Mouse (Mus musculus) cerebellum, postnatal 10 days (tissue): ENCODE results near the gene Sstr4.

Experiments
- DNase-seq, 2 experiments: peaks; one replicate each; pipeline ENCODE4 v3.0.0; 2021; ENCODE audit warnings: mixed read lengths in 2 of 2

Sstr4 gene

DNA sequence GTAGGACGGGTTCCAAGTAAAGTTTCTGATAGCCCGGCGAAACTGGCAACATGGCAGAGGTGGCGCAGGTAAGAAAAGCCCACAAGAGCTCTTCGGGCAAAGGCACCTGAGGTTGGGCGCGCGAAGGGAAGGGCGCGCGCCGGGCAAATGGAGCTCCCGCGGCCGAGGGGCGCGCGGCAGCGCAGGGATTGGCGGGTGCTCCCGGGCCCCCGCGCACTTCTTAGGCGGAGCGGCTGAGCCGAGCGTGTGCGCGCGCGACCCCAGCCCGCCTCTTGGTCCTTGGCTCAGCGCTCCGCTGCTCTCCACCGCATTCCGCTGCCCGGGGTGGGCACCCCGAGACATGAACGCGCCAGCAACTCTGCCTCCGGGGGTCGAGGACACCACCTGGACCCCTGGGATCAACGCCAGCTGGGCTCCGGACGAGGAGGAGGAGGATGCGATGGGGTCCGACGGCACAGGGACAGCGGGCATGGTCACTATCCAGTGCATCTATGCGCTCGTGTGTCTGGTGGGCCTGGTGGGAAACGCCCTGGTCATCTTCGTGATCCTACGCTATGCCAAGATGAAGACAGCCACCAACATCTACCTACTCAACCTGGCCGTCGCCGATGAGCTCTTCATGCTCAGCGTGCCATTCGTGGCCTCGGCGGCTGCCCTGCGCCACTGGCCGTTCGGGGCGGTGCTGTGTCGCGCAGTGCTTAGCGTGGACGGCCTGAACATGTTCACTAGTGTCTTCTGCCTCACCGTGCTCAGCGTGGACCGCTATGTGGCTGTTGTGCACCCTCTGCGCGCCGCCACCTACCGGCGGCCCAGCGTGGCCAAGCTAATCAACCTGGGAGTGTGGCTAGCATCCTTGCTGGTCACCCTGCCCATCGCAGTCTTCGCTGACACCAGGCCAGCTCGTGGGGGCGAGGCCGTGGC, at the start of gene Sstr4:
TSS of gene Sstr4 (plus strand) at position 214 of the 921 bp plus-strand sequence.
- peak; percentile 54 to 60 for DNase-seq

DNA sequence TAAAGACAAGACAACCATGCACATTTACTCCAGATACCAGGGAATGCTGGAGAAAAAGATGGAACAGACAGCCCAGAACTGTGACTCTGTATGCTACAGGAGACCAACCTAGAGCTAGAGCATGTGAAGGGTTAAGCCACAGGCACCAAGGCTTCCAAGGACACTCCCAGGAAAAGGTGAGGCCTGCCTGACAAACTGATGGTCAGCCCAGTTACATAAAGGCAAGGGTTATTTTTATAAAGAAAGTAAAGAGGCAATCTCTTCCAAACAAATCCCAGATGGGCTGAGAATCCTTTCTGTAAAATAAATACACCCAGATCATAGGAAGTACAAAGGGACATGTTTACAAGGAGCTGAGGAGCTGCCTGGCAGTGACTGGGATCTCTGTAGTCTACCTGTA, 49.8 kb upstream of the Sstr4 start:
- DNase-seq = no peak

DNA sequence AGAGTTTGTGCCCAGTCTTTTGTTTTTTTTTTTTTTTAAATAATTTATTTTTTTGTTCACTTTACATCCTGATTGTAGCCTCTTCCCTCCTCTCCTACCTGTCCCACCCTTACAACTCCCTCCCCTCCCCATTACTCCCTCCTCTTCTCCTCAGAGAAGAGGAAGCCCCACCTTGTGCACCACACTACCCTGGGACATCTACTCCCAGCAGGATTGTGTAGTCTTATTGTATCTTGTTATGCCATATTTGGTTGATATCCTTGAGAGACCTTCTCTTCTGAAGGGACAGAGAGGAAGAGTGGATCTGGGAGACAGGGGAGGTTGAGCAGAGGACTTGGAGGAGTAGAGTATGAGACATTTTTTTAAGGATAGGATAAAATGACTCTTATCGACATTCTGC, 48.2 kb upstream of the Sstr4 start:
- no peak for DNase-seq

- DNase-seq = no peak
Measured at GRCm38 (mm10) chr2:148349509-148350307, 45.4 kb upstream of the Sstr4 start.

- DNase-seq = no peak
Measured at GRCm38 (mm10) chr2:148350460-148350859, 44.7 kb upstream of the Sstr4 start.

DNA sequence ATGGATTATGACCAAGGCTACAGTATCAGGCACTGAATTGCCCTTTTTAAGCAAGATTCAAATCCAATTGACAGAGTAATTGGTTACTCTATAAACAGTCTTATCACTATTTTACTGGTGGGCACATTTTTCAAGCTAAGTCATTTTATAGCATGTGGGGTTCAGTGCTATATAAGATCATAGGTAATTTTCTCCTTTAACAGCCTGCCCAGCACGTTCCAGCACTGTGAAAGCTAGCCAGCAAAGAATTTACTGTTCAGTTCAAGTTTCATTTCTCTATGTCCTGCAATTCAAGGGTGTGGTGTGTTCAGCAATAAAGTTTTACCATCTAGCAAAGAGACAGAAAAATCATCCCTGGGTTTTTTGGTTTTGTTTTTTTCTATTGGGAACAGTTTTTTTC, 42.5 kb upstream of the Sstr4 start:
- no peak for DNase-seq

DNA sequence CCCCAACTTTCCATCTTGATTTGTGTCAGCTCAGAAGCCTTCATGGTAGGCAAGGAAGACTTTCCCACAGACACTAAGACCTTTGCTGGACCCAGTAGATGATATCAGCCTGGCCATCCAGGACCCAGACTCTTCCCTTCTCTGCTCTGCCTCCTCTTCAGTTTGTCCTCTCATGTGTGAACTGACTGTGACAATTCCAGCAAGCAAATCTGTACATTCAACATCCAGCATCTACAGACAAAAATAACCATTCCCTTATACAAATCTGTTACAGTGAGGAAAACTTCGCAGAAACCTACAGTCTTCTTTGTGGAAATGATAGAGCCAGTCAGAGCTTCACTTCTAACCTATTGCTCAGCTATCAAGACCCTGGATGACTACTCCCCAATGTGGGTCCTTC, 38.0 kb upstream of the Sstr4 start:
- DNase-seq = no peak

DNA sequence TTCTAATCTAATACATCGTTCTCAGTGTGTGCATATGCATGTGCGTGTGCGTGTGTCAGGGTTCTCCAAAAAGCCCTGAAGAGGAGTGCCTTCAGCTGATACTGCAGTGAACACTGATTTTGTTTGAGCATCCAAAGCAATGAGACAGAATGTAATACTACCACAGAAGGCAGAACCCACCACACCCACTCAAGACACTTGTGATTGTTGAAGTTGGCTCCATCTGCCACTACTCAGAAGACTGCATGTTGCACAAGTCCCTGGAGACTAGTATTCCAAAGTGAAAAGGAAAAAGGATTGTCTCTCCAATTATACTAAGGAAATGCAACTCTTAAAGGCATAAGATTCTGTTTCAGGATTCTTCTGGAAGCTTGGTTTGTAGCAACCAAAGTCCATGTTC, 30.6 kb upstream of the Sstr4 start:
- DNase-seq = no peak

GRCm38 (mm10) chr2:148365227-148365626, 29.9 kb upstream of the Sstr4 start:
- DNase-seq = no peak

GRCm38 (mm10) chr2:148371743-148372630, 23.2 kb upstream of the Sstr4 start:
- DNase-seq = no peak

- no peak for DNase-seq
Measured at GRCm38 (mm10) chr2:148373602-148374071, 21.5 kb upstream of the Sstr4 start.

DNA sequence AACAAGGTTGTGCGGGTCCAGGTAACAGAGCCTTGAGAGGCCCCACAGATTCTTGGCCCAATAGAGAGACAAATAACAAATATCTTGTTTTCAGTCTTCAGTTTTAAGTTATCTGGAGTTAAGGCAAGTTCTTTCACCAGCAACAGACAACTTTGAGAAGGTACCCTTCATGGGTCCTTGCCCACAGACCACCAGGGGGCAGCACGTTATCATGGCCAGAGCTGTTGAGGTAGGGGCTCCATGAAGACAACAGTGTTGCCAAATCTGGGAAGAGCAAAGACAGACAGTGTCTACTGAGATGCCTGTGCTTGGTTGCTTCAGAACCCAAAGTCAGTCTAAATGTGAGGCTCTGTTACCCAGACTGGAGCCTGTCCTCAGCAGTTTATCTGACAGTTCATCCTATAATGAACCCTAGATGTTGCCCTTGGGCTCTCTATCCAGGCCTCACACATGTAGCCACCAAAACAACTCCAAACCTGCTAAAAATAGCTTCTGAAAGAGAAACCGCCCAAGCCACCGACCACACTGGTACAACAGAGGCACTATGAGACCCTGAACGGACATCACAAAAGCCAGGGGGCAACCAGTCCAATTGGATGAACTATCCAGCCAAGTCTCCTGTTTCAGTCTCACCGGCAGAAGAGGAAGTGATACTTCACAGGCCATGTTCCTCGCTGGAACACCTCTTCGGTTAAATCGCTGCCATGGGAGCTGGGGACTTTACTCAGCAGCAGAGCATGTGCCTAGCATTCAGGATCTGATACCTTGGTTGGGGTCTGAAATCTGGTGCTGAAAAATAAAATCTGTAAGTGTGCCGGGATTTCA, 19.6 kb upstream of the Sstr4 start:
- peak; percentile 78 to 80 for DNase-seq

GRCm38 (mm10) chr2:148378817-148379342, 16.3 kb upstream of the Sstr4 start:
- DNase-seq = no peak

DNA sequence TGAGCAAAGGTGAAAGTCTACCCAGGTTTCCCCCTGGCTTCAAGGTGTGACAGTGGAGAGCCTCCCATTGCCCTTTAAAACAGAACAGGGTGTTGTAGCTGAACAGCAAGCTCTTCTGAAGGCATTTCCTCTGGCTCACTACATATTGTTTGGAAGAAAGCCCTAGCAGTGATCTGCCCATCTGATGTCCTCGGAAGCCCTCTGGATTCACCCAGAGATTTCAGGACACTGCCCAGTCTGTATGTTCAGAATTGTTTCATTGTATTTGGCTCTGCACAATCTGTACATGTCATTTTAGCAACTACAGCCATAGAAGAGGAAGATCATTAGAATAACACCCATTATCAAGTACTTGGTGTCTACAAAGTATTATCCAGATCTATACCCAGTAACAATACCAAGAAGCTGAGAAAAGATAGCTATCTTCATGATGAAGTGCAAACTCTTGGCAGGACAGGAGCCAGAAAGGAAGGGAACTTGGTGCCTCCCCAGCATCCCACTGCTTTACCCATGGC, 15.2 kb upstream of the Sstr4 start:
- no peak for DNase-seq

- no peak for DNase-seq
Measured at GRCm38 (mm10) chr2:148381076-148381475, 14.1 kb upstream of the Sstr4 start.

DNA sequence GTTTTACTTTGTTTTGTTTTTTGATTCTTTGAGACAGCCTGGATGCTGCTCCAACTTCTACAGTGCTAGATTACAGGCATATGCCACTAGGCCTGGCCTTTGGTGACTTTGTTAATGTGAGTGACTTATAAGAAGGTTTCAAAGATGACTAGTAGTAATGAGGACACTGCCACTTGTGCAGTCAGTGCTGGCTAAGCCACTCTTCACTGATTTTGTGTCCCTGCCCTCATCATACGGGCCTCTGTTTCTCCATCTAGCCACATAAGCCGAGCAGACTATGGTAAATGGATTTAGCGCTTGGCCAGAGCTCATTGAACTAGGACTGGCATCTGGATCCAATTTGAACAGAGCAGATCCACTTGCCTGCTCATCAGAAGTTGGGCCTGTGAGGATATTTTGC, 8.7 kb upstream of the Sstr4 start:
- no peak for DNase-seq

GRCm38 (mm10) chr2:148386927-148387326, 8.2 kb upstream of the Sstr4 start:
- no peak for DNase-seq

- no peak for DNase-seq
Measured at GRCm38 (mm10) chr2:148387652-148388581, 7.2 kb upstream of the Sstr4 start.

GRCm38 (mm10) chr2:148393149-148393548, 2.0 kb upstream of the Sstr4 start:
- no peak for DNase-seq

DNA sequence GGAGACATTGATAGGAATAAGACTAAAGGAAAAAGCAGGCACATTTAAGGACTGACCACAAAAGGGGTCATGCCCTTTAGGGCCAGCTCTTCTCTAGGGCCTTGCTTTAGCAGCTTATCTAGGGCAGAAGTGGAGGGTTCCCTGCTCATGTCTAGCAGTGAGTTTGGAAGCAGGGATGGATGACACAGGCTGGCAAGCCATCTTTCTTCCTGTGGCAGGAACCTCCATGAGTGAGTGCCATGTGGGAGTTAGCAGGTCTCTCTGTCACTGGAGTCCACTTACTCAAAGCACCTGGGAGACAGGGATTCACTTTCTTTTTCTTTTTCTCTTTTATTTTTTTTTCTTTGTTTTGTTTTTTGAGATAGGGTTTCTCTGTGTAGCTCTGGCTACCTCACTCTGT, 1.3 kb upstream of the Sstr4 start:
- no peak for DNase-seq
